Mouse (Mus musculus) brain, embryonic 14.5 days (tissue): ENCODE measurements around the gene Trnau1ap. TPM values are rescaled to one million over a fixed set of nuclear protein-coding genes. Genes with fewer than 3 reads are reported as not detected.
"Not testable (repeated sequence)": the region's sequence is repeated elsewhere in the genome, so short reads cannot be mapped to it uniquely, and the experiment has no call there.

ENCODE experiments used
- DNase-seq: peaks from one replicate; pipeline ENCODE4 v3.0.0-alpha.2; 2011; ENCODE audit warnings: low read depth
- CTCF ChIP-seq: fragments of 200-500 bp; IDR thresholded peaks from 2 replicates; pipeline ENCODE4 v1.5.1; 2012; ENCODE audit warnings: inconsistent platforms, mild to moderate bottlenecking, moderate library complexity, borderline replicate concordance; ENCODE audit not compliant: insufficient read depth, insufficient read length; ENCODE audit errors: extremely low read depth
- POLR2A ChIP-seq: fragments of 200-500 bp; IDR thresholded peaks from 2 replicates; pipeline ENCODE4 v1.6.1; 2012; ENCODE audit warnings: mild to moderate bottlenecking, inconsistent platforms, borderline replicate concordance; ENCODE audit not compliant: poor library complexity, insufficient read depth, insufficient read length, severe bottlenecking; ENCODE audit errors: extremely low read depth
- polyA plus RNA-seq: library from polyadenylated mRNA; depleted of rRNA; stranded (reverse); fragments of >200 nt; gene quantifications from 2 replicates; pipeline ENCODE4 v1.2.3, GENCODE M21; 2012; rRNA removed

Gene Trnau1ap
- polyA plus RNA-seq, 1 experiment, result 30.5 TPM

DNA sequence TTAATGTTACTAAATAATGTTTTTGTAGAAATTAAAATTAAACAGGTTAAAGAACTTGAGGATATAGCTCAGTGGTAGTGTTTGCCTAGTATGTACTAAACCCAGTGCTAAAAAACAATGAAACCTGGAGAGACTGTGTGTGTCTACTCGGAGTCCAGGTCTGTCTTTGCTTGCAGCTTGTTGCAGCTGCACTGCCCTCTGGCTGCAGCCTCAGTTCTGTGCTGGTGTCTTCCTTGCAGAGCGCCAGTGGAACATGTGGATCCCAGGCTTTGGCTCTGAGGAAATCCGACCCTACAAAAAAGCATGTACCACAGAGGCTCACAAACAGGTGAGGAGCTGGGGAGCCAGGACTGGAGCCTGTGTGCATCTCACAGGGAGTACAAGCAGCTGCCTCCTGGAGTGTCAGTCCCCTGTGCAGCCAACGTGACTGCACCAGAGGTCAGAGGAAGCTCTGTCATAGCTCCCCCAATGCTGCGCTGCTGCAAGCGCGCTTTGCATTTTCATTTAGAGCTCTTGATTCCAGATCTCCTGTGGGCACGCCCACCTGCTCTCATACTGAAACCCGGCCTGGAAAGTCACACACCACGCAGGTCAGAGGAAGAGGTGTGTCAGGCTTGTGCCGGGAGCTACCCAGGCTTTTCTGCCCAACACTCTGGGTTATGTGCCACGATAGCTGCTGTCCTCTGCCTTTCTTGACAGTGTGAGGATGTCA is 37.6 kb downstream of the Trnau1ap start:
- no peak for DNase-seq
- TF ChIP-seq POLR2A, result no peak
- TF ChIP-seq CTCF, result 0 out of 2 replicates have a peak, but pooled peaks have one; percentile 7

DNA sequence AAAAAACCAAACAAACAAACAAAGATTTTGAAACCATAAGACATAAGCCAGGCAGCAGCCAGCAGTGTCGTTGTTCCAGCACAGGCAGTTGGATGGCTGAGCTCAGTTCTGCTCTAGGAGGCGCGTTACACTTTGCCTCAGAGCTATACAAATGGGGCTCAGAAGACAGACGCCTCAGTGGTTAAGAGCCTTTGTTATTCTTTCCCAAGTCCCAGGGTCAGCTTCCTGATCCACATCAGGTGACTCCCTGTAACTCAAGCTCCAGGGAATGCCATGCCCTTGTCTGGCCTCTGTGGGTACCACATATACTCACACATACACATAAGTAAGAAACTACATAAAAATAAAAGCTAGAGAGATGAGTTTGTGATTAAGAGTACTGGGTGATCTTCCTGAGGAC is 38.3 kb downstream of the Trnau1ap start:
- no peak for TF ChIP-seq POLR2A
- no peak for TF ChIP-seq CTCF
- no peak for DNase-seq

DNA sequence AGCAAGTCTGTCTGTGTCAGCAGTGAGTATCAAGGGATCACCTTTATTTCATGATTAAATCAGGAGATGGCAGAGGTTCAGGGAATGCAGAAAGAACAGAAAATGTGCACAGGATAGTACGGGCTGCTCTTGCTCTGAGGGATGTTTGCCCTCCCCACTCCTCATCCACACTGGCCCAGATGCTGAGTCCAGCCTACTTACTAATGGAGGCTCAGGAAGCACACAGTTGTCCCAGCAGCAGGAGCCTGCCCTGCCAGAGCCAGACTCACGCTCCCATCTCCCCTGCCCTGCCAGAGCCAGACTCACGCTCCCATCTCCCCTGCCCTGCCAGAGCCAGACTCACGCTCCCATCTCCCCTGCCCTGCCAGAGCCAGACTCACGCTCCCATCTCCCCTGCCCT is 40.5 kb downstream of the Trnau1ap start:
- DNase-seq, result not testable (repeated sequence)

DNA sequence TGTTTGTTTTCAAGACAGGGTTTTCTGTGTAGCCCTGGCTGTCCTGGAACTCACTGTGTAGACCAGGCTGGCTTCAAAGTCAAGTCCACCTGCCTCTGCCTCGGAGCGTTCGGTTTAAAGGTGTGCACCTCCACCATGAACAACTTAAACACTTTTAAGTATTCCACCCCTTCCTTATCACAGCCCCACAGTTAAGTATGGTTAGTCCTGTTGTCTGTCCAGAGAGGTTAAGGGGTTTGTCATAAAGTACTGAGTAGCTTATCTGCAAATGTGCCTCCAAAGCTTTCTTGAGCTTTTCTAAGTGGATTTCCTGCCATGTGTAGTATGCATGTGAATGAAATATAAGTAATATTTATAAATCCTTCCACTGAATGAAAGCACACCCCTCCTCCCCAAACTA is 53.4 kb downstream of the Trnau1ap start:
- no peak for DNase-seq

DNA sequence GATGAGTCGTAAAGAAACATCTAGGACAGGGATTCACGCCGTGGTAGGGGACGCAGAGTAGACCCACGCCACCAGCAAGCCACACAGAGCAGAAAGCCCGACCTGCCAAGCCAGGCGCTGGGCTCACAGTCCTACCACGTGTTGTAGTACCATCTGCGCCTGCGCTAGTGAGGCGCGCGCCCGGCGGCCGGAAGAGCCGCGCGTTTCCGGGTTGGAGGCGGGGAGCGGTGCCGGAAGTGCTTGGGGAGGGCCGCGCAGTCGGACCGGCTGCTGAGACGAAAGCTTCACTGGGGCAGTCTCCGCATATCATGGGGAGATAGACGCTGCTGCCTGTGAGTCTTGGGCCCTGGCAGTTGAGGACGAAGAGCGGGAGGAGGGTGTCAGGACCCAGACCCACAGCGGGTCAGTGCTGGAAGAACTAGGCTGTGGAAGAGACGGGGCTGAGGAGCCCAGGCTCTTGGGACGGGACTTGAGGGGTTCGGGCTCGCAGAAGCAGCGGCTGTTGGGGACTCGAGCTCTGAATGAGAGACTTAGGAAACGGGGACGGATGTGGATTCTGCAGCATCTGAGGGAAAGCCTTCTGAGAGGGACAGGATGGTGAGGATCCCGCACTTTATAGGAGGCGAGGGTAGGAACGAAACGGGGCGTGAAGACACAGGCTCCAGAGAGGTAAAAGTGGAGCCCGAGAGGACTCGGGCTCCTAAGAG is 55.0 kb downstream of the Trnau1ap start, which contains the start of gene Taf12:
Gene Taf12 (plus strand): TSS at position 220 of the 707 bp plus-strand sequence.
- peak; percentile 98 for DNase-seq
- TF ChIP-seq CTCF, result no peak
- TF ChIP-seq POLR2A, result peak; percentile 97

More for the DNA sequence above, 53.4 kb downstream of the Trnau1ap start:
- no peak for TF ChIP-seq CTCF
- no peak for TF ChIP-seq POLR2A

DNA sequence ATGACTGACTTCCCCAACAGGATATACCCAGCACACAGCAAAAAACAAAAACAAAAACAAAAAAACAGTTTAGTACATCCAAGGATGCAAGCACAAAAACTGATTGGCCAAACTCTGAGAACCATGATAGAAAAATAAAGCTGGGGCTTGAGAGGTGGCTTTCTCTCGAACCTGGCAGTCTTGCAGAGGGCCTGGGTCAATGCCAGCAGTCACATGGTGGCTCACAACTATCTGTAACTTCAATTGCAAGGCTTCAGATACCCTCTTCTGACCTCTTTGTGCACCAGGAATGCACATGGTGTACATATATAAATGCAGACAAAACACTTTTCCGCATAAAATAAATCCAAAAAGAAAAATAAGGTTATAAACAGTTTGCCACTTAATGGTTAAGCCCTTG is 56.2 kb downstream of the Trnau1ap start:
- no peak for TF ChIP-seq POLR2A
- TF ChIP-seq CTCF, result no peak
- DNase-seq, result peak; percentile 11

DNA sequence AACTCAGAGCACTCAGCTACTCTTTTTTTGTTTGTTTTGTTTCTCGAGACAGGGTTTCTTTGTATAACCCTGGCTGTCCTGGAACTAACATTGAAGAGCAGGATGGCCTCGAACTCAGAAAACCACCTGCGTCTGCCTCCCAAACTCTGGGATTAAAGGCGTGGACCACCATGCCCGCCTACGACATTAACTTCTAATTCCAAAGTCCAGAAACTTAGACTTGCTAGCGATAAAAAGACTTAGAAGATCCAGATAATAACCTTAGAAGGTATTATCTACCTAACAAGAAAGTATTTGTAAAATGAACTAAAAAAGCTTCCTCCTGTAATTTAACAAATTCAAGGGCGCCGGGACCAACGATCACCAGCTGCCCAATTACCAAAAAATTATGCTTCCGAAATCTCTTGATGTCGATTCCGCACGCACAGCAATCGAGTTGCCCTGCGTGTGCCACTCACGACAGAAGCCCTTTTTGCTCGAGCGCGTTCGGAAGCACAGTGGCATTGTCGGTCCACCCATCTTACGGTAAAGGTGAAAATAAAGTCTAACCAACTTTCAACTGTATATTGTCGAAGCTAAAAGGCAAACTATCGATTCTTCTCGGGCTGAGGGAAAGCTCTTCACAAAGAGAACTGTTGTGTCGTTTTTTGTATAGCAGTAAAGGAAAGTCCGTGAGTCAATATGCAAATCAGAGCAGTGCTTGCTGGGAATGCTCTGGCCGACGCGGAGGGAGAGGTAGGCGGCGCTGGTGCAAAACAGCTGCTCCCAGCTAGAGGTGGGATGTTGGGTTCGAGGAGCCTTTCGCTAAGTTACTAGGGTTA is 59.4 kb downstream of the Trnau1ap start:
- peak; percentile 98 for DNase-seq
- TF ChIP-seq POLR2A (peak; percentile 97; the same call in 1 of the 2 replicates), CTCF (peak; percentile 45; the same call in 1 of the 2 replicates)

DNA sequence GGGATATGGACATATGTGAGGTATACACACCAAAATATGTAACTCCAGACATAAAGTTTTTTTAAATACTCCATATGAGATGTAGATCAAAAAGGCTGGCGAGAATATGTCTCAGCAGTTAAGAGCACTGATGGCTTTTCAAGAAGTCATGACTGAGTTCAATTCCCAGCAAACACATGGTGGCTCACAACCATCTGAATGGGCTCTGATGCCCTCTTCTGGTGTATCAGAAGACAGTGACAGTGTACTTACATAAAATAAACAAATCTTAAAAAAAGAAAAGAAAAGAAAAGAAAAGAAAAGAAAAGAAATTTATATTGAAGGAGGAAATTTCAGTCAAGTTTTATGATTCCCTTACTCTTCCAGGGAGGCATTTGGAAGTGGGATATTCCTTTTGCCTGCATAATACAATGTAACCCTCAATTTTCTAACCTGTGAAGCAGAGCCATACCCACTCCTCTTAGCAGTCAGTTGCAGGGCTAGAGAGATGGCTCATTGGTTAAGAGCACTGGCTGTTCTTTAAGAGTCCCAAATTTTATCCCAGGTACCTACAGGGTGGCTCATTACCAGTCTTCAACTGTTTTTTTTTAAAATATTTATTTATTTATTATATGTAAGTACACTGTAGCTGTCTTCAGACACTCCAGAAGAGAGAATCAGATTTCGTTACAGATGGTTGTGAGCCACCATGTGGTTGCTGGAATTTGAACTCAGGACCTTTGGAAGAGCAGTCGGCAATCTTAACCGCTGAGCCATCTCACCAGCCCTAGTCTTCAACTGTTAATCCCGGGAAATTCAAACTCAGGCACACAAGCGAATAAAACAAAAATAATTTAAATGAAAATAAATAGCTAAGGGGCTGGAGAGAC is 60.2 kb downstream of the Trnau1ap start:
- DNase-seq, result peak; percentile 64
- TF ChIP-seq POLR2A, result no peak
- TF ChIP-seq CTCF, result peak; percentile 21; the same call in 1 of the 2 replicates

DNA sequence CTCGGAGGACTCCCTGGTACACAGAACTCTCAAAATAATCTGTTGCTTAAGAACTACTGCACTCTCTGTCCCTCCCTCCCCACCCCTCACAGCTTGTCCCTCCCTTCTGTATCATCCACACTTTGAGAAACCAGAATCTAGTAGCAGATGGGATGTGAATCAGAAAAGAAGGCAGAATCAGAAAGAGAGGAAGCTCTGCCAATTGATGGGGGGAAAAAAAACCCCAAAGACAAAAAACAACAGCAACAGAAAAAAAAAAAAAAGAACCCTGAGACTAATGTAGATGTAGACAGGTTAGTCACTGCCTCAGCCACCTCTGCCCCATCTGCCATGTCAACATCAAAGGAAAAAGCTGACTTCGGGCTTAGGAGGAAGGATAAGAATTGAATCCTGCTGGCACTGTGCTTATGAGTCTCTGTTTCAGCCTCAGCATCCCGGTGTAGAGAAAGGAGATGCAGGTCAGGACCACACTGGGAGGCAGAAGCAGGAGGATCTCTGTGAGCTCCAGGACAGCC is 62.4 kb downstream of the Trnau1ap start:
- DNase-seq, result peak; percentile 18
- TF ChIP-seq CTCF (no peak), POLR2A (no peak)

DNA sequence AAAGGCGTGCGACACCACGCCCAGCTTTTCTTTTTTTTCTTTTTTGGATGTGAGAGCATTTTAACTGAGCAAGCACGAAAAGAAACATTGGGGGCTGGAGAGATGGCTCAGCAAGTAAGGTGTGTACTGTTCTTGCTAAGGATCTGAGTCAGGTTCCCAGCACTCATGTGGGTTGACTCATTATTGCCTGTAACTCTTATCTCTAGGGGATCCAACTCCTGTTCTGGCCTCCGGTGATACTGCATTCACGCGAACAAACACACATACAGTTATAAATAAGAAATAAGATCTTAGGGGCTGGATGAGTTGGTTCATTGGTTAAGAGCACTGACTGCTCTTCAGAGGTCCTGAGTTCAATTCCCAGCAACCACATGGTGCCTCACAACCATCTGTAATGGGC is 66.0 kb downstream of the Trnau1ap start:
- no peak for DNase-seq
- TF ChIP-seq CTCF (no peak), POLR2A (no peak)

DNA sequence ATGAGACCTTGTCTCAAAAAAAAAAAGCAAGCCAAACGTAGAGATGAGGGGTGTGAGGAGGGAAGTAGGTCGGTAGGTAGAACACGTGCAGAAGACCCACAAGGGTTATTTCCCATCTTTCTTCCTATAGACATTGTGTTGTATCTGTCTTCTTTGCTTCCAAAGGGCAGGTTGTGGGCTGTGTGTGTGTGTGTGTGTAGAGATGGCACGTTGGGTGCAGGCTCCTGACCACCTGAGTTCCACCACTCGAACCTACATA is 67.1 kb downstream of the Trnau1ap start:
- TF ChIP-seq CTCF (no peak), POLR2A (no peak)
- DNase-seq, result no peak

Other genes with a start within 250 kb of the Trnau1ap start
- gene Oprd1, start 185.1 kb downstream of the Trnau1ap start, polyA plus RNA-seq, result 0.28 and 0.41 TPM in 2 replicates
- gene Ythdf2, start 117.2 kb downstream of the Trnau1ap start, polyA plus RNA-seq, result 46.6 and 52.2 TPM in 2 replicates
- 36.4 and 43.8 TPM in 2 replicates for gene Gmeb1, start 67.9 kb downstream of the Trnau1ap start, polyA plus RNA-seq
- 24.5 and 25.8 TPM in 2 replicates for gene Taf12, start 55.2 kb downstream of the Trnau1ap start, polyA plus RNA-seq
- gene Rab42, start 26.2 kb downstream of the Trnau1ap start, polyA plus RNA-seq, result 0.66 and 0.82 TPM in 2 replicates
- gene Rcc1, start 24.1 kb upstream of the Trnau1ap start, polyA plus RNA-seq, result 19.3 and 21.2 TPM in 2 replicates
- 13.6 and 18.2 TPM in 2 replicates for gene Phactr4, start 93.0 kb upstream of the Trnau1ap start, polyA plus RNA-seq
- 5.8 and 8.3 TPM in 2 replicates for gene Med18, start 134.4 kb upstream of the Trnau1ap start, polyA plus RNA-seq
- gene Sesn2, start 181.0 kb upstream of the Trnau1ap start, polyA plus RNA-seq, result 5.1 and 6.1 TPM in 2 replicates
- gene Atpif1, start 204.1 kb upstream of the Trnau1ap start, polyA plus RNA-seq, result 799 and 900 TPM in 2 replicates
- gene Dnajc8, start 206.0 kb upstream of the Trnau1ap start, polyA plus RNA-seq, result 102 and 106 TPM in 2 replicates
- 0.38 and 0.68 TPM in 2 replicates for gene Ptafr, start 234.5 kb upstream of the Trnau1ap start, polyA plus RNA-seq